Mouse (Mus musculus): ENCODE data around the gene Gnai3. TPM values are rescaled to one million over a fixed set of nuclear protein-coding genes. Genes with fewer than 3 reads are reported as not detected.

Gnai3 gene
- polyA plus RNA-seq, 2 experiments, result 89.8 to 166 TPM

- Histone ChIP-seq H3K36me3 (ENCODE audit: control insufficient read depth, insufficient read depth, low read length) (0 out of 2 replicates have a peak, but pooled peaks cover 6% of the 10 kb centered on the region), H3K4me2 (replicated peaks; ENCODE audit: low read depth, low read length, severe bottlenecking) (peak overlapping the region; percentile 92), H3K9ac (ENCODE audit: low read depth, low read length, severe bottlenecking) (peak overlapping the region; percentile 71; the same call in 1 of the 2 replicates), H3K4me3 (replicated peaks; ENCODE audit: low read length) (peak overlapping the region; percentile 73), H3K27me3 (ENCODE audit: control insufficient read depth, insufficient read depth, low read length) (no peaks in the 10 kb centered on the region; the same call in 1 of the 2 replicates), H3K9me3 (ENCODE audit: control insufficient read depth, low read length) (no peaks in the 10 kb centered on the region), H3K4me1 (ENCODE audit: control insufficient read depth, insufficient read depth, low read length) (0 out of 2 replicates have a peak, but pooled peaks cover 2% of the 10 kb centered on the region), H3K27ac (replicated peaks; ENCODE audit: low read depth, low read length) (no peak overlapping the region)
- no peak for TF ChIP-seq POLR2A (IDR thresholded peaks at IDR 0.05; ENCODE audit: borderline replicate concordance, extremely low read depth, insufficient read depth, insufficient read length)
- DNase-seq (ENCODE audit: low spot score) (no peak), ATAC-seq (ENCODE audit: low FRiP score, low read depth) (no peak)
- WGBS, result 58% methylated on average over 20 of the region's 20 CpGs
These were observed 41.3 kb upstream of the Gnai3 start for GRCm38 (mm10) chr3:108187111-108187795.

DNA sequence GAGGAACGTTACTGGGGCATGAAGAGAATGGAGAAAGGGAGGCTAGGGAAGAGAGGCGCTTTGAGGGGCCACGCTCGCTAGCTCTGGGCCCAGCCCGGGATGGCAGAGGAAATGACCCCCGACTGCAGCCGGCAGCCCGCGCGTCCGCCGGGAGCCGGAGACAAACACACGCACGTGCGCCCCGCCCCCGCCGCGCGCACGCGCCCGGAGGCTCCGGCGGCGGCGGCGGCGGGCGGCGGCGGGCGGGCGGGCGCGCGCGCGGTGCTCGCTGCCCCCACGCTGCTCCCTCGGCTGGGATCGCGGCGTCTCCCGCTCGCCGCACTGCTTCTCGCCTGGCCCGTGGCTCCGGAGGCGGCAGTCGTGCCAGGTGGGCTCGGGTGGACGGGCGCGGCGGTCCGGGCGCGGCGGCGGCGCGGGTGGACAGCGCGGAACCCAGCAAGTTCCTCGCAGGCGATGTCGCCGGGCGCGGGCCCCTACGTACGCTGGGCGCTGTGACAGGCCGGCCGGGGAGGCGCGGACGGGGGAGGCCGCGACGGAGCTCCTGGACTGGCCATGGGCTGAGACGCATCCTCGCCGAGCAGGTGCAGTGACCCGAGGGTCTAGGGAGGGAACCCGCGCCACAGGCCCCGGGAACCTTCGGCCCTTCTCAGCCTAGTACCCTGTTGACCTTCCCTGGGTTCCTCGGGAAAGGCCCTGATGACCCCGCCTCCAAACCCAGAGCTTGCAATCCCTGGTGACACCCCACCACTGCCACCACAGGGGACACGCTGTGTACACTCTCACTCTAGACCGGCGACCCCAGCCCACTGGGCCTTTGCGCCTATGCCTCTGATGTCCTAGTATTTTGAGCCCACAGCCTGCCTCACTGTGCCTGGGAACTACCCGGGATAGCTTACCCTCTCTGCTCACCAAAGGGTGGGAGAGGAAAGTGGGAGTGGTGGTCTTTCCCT, 40.4 kb upstream of the Gnai3 start, which contains the start of gene Amigo1:
TSS of gene Amigo1 (plus strand) at position 238 of the 950 bp plus-strand sequence.
- Histone ChIP-seq H3K4me2 (replicated peaks; ENCODE audit: low read depth, low read length, severe bottlenecking) (peak within 1 kb of the TSS; percentile 92), H3K27me3 (ENCODE audit: control insufficient read depth, insufficient read depth, low read length) (no peaks in the 10 kb centered on the region; the same call in 1 of the 2 replicates), H3K4me3 (replicated peaks; ENCODE audit: low read length) (peak within 1 kb of the TSS; percentile 73), H3K27ac (replicated peaks; ENCODE audit: low read depth, low read length) (no peak within 1 kb of the TSS), H3K9ac (ENCODE audit: low read depth, low read length, severe bottlenecking) (peak within 1 kb of the TSS; percentile 71), H3K36me3 (ENCODE audit: control insufficient read depth, insufficient read depth, low read length) (0 out of 2 replicates have a peak, but pooled peaks cover 6% of the 10 kb centered on the region), H3K4me1 (ENCODE audit: control insufficient read depth, insufficient read depth, low read length) (0 out of 2 replicates have a peak, but pooled peaks cover 2% of the 10 kb centered on the region), H3K9me3 (ENCODE audit: control insufficient read depth, low read length) (no peaks in the 10 kb centered on the region)
- ATAC-seq (ENCODE audit: low FRiP score, low read depth) (peak; percentile 71), DNase-seq (ENCODE audit: low spot score) (no peak)
- TF ChIP-seq POLR2A (IDR thresholded peaks at IDR 0.05; ENCODE audit: borderline replicate concordance, extremely low read depth, insufficient read depth, insufficient read length), result no peak
- WGBS, result 3% methylated on average over 34 of the region's 100 CpGs

DNA sequence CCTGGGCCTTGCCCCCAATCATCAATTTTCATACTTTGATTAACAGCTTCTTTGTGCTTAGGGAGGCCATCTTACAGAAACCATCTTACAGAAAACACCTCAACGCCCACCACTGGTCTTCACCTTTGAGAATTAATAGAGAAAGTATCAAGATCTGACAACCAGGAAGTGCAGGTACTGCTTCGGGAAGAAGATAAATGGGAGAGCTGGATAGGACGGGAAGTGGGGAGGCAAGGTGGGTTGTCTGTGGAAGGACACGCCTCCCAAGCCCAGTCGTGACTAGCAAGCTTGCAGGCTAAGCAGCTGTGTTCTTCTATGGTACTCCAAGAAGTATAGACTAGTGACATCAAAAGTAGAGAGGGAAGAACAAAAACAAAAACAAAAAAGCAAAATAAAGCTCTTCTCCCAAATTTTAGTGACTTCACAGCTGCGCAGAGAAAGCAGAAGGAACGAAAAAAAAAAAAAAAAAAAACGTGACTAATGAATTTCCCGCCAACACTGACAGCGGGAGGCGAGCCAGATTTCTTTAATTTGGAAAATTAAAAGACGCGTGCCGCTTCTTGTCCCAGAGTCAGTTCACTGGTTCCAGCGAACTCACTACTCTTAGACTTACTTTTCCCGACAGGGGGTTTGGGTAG, 39.6 kb upstream of the Gnai3 start:
- DNase-seq (ENCODE audit: low spot score), result no peak

GRCm38 (mm10) chr3:108184742-108185141, 38.8 kb upstream of the Gnai3 start:
- Histone ChIP-seq H3K27ac (replicated peaks; ENCODE audit: low read depth, low read length) (no peak overlapping the region), H3K27me3 (ENCODE audit: control insufficient read depth, insufficient read depth, low read length) (no peaks in the 10 kb centered on the region; the same call in 1 of the 2 replicates), H3K9ac (ENCODE audit: low read depth, low read length, severe bottlenecking) (no peak overlapping the region), H3K36me3 (ENCODE audit: control insufficient read depth, insufficient read depth, low read length) (0 out of 2 replicates have a peak, but pooled peaks cover 6% of the 10 kb centered on the region), H3K9me3 (ENCODE audit: control insufficient read depth, low read length) (no peaks in the 10 kb centered on the region), H3K4me1 (ENCODE audit: control insufficient read depth, insufficient read depth, low read length) (no peaks in the 10 kb centered on the region), H3K4me3 (replicated peaks; ENCODE audit: low read length) (no peak overlapping the region), H3K4me2 (replicated peaks; ENCODE audit: low read depth, low read length, severe bottlenecking) (no peak overlapping the region)
- ATAC-seq (ENCODE audit: low FRiP score, low read depth) (no peak), DNase-seq (ENCODE audit: low spot score) (no peak)
- 74% methylated on average over 3 of the region's 3 CpGs for WGBS
- TF ChIP-seq POLR2A (IDR thresholded peaks at IDR 0.05; ENCODE audit: borderline replicate concordance, extremely low read depth, insufficient read depth, insufficient read length), result no peak

More for the DNA sequence above, 39.6 kb upstream of the Gnai3 start:
- Histone ChIP-seq H3K4me1 (ENCODE audit: control insufficient read depth, insufficient read depth, low read length) (0 out of 2 replicates have a peak, but pooled peaks cover 2% of the 10 kb centered on the region), H3K27me3 (ENCODE audit: control insufficient read depth, insufficient read depth, low read length) (no peaks in the 10 kb centered on the region; the same call in 1 of the 2 replicates), H3K9me3 (ENCODE audit: control insufficient read depth, low read length) (no peaks in the 10 kb centered on the region), H3K4me2 (replicated peaks; ENCODE audit: low read depth, low read length, severe bottlenecking) (peak overlapping the region; percentile 92), H3K27ac (replicated peaks; ENCODE audit: low read depth, low read length) (no peak overlapping the region), H3K9ac (ENCODE audit: low read depth, low read length, severe bottlenecking) (peak overlapping the region; percentile 71), H3K4me3 (replicated peaks; ENCODE audit: low read length) (peak overlapping the region; percentile 73), H3K36me3 (ENCODE audit: control insufficient read depth, insufficient read depth, low read length) (0 out of 2 replicates have a peak, but pooled peaks cover 6% of the 10 kb centered on the region)
- ATAC-seq (ENCODE audit: low FRiP score, low read depth), result no peak
- 3% methylated on average over 16 of the region's 16 CpGs for WGBS
- no peak for TF ChIP-seq POLR2A (IDR thresholded peaks at IDR 0.05; ENCODE audit: borderline replicate concordance, extremely low read depth, insufficient read depth, insufficient read length)

Measured in limb, embryonic 14.5 days (tissue).